7 mouse cellular contexts compared by ENCODE assay signal in the genomic region with DNA sequence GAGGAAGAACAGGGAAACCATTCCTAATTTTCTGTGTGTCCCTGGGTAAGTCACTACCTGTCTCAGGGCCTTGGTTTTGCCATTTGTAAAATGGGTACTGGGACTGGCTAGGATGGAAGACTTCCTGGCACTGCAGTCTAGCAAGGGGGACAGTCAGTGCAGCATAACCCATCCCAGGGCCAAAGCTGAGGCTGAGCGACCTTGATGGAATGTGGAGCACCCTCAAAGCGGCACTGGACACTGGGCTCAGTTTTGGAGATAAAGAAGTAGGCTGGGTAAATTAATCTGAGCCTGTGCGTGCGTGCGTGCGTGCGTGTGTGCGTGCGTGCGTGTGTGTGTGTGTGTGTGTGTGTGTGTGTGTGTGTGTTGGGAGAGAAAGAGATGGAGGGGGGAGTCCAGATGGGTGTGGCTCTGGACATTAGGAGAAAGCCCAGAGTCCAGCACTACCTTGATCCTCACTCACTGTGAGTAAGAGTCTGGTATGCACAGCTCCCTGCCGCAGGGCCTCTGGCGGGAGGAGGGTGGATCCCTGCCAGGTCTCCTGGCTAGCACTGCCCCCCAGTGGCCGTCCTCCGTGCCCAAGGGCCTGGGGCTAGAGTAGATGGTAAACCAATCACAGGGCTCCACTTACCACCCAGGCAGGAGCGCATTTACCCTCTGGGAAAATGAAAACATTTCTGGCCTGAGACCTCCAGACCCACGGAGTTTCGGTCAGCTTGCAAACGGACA.
DNase-seq lines count a peak whose midpoint lies in the region; ATAC-seq lines count a peak whose summit lies in the region.

No protein-coding gene starts in this region.

- no peak overlapping the region for H3K9ac ChIP-seq in embryonic facial prominence, embryonic 14.5 days (ENCODE audit: low read depth, low read length)
- H3K9ac ChIP-seq in liver, embryonic 12.5 days: no peak overlapping the region
- H3K9ac ChIP-seq in neural tube, embryonic 13.5 days: 0 out of 2 replicates have a peak overlapping the region, but pooled peaks have one; percentile 12

- H3K27me3 ChIP-seq in embryonic facial prominence, embryonic 14.5 days (replicated peaks; ENCODE audit: control insufficient read depth, insufficient read depth, low read length): no peaks in the 10 kb centered on the region
- H3K27me3 ChIP-seq in liver, embryonic 12.5 days (replicated peaks): no peaks in the 10 kb centered on the region
- no peaks in the 10 kb centered on the region; the same call in 1 of the 2 replicates for H3K27me3 ChIP-seq in neural tube, embryonic 13.5 days

- 0 out of 2 replicates have a peak, but pooled peaks cover 7% of the 10 kb centered on the region for H3K4me1 ChIP-seq in embryonic facial prominence, embryonic 14.5 days (ENCODE audit: control insufficient read depth, insufficient read depth, low read length)
- no peaks in the 10 kb centered on the region; the same call in 1 of the 2 replicates for H3K4me1 ChIP-seq in liver, embryonic 12.5 days
- H3K4me1 ChIP-seq in neural tube, embryonic 13.5 days (replicated peaks): peaks cover 5% of the 10 kb centered on the region; the same call in 1 of the 2 replicates

- H3K27ac ChIP-seq in embryonic facial prominence, embryonic 14.5 days (replicated peaks; ENCODE audit: low read depth, low read length): no peak overlapping the region
- H3K27ac ChIP-seq in liver, embryonic 12.5 days: no peak overlapping the region
- no peak overlapping the region for H3K27ac ChIP-seq in neural tube, embryonic 13.5 days (replicated peaks)

- no peaks in the 10 kb centered on the region for H3K36me3 ChIP-seq in embryonic facial prominence, embryonic 14.5 days (ENCODE audit: control insufficient read depth, insufficient read depth, low read length)
- no peaks in the 10 kb centered on the region for H3K36me3 ChIP-seq in liver, embryonic 12.5 days
- H3K36me3 ChIP-seq in neural tube, embryonic 13.5 days: no peaks in the 10 kb centered on the region

- 46% methylated on average over 16 of the region's 18 CpGs for WGBS in embryonic facial prominence, embryonic 14.5 days
- 43% methylated on average over 18 of the region's 18 CpGs for WGBS in liver, embryonic 12.5 days (ENCODE audit: insufficient replicate concordance)
- WGBS in neural tube, embryonic 13.5 days: 48% methylated on average over 18 of the region's 18 CpGs

- H3K9me3 ChIP-seq in embryonic facial prominence, embryonic 14.5 days (ENCODE audit: control insufficient read depth, low read length): no peaks in the 10 kb centered on the region
- no peaks in the 10 kb centered on the region for H3K9me3 ChIP-seq in liver, embryonic 12.5 days (replicated peaks)
- H3K9me3 ChIP-seq in neural tube, embryonic 13.5 days: no peaks in the 10 kb centered on the region

- peak; percentile 94 for ATAC-seq in embryonic facial prominence, embryonic 14.5 days (ENCODE audit: low read depth)
- peak; percentile 77 for ATAC-seq in liver, embryonic 12.5 days
- ATAC-seq in neural tube, embryonic 13.5 days (ENCODE audit: low read depth): peak; percentile 74; the same call in 1 of the 2 replicates

- H3K4me3 ChIP-seq in embryonic facial prominence, embryonic 14.5 days (ENCODE audit: low read depth, low read length): no peak overlapping the region
- H3K4me3 ChIP-seq in liver, embryonic 12.5 days: no peak overlapping the region
- no peak overlapping the region for H3K4me3 ChIP-seq in neural tube, embryonic 13.5 days

- H3K4me2 ChIP-seq in embryonic facial prominence, embryonic 14.5 days (ENCODE audit: low read depth, low read length): no peak overlapping the region
- no peak overlapping the region for H3K4me2 ChIP-seq in liver, embryonic 12.5 days
- H3K4me2 ChIP-seq in neural tube, embryonic 13.5 days: no peak overlapping the region

- DNase-seq in adrenal gland, postnatal 10 days: peak; percentile 95
- DNase-seq in embryonic facial prominence, embryonic 14.5 days (ENCODE audit: low spot score): peak; percentile 81
- DNase-seq in heart, adult 9 months (ENCODE audit: low spot score in 2 of 2): peak; percentile 12
- DNase-seq in kidney, adult 8-10 months: peak; percentile 39 to 71
- DNase-seq in thymus, postnatal 0 days (ENCODE audit: low spot score): peak; percentile 17

Comparison
In these comparisons a context has a peak if more than half of its experiments do, and no peak if none do; other contexts are left out.
1. DNase-seq: peak in every context shown above with its lines; median percentile 95 in adrenal gland, postnatal 10 days; 81 in embryonic facial prominence, embryonic 14.5 days; 55 in kidney, adult 8-10 months; 17 in thymus, postnatal 0 days; 12 in heart, adult 9 months.